Mouse (Mus musculus) left cerebral cortex, postnatal 25 days (tissue): ENCODE results near the gene AC140267.1. TPM values are rescaled to one million over a fixed set of nuclear protein-coding genes. Genes with fewer than 3 reads are reported as not detected.

Experiments
- DNase-seq, 2 experiments: peaks; one replicate each; pipeline ENCODE4 v3.0.0; 2022; ENCODE audit warnings: low spot score in 2 of 2, mixed read lengths in 1 of 2
- intact Hi-C: fragments of 180-260 bp; cut with DNase I; formaldehyde crosslinking; loops from one replicate; pipeline ENCODE4 v1.15.1; 2025
- total RNA-seq, 2 experiments: library from RNA; stranded (reverse); gene quantifications; 2 replicates each; pipeline ENCODE4 v1.2.3; 2021

The AC140267.1 gene
- total RNA-seq, 2 experiments from 2014 or later: 8.8 to 10.0 TPM

DNA sequence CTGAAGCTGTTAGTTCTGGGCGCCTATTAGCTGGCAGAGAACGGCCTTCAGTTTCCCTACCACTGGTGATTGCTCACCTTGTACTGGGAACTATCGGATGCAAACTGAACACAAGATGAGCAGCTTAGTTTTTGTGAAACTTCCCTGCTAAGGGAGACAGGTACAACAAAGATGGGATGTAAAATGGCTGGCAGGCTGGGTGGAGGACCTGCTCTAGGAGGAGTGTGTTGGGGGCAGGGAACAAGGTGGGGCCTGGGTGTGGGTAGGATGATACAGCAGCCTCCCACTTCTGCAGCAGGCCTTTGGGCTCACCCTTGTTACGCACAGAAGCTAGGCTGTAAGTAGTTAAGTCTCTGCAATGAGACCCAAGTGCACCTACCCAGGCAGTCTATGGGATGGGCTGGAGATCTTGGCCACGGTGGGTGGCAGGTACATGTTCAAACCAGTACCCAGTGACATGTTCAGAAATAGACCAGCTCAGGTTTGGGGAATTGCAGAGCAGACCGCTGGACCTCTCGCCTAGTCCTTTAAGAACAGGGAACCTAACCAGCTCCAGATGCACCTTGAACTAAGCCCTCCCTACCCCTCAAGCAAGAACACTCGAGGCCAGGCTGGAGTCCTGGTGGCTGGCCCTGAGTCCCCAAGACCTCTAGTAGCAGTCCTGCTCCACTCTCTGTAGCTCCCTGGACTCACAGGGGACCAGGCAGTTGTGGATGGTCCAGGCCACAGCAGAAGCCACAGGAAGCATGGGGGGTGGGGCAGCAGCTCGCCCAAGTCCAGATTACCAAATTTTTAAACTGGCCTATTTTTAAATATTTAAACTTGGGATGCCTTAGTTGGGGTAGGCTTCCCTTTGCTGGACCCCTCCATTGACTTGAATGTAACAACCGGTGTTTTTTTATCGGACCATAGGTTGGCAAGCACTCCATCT lies 22.9 kb downstream of the AC140267.1 start:
- intact Hi-C loops: no loop called here
- peak in 1 of 2 experiments; percentile 38 for DNase-seq

- intact Hi-C loops: loop anchor here (5.0 kb wide), 1 partner anchor 32 kb away; no protein-coding TSS in a partner anchor
- DNase-seq: no peak
Observed at GRCm38 (mm10) chr15:80259406-80260045, 23.9 kb downstream of the AC140267.1 start.

- intact Hi-C loops: loop anchor here (5.0 kb wide), 1 partner anchor 33 kb away; no protein-coding TSS in a partner anchor
- DNase-seq: peak; percentile 82 to 85
Observed at GRCm38 (mm10) chr15:80260677-80261076, 25.0 kb downstream of the AC140267.1 start.

DNA sequence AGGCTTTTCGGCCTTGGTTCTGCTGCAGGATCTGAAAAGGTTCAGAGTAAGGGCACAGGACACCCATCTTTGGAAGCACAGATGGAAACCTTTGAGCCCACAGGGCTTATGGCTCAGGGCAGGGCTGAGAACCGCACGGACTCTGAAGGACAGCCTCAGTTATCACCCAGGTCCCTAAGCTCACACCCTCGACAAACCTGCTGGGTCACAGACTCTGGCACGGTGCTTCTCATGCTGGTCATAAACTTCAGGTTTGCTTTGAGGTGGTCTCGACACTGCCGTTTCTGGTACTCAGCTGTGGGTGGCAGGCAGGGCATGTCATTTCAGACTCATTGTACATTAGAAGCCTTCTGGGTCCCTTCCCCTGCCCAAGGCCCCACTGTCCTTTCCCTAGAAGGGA lies 25.5 kb downstream of the AC140267.1 start:
- intact Hi-C loops: loop anchor here (5.0 kb wide), 1 partner anchor 34 kb away; no protein-coding TSS in a partner anchor
- no peak for DNase-seq

DNA sequence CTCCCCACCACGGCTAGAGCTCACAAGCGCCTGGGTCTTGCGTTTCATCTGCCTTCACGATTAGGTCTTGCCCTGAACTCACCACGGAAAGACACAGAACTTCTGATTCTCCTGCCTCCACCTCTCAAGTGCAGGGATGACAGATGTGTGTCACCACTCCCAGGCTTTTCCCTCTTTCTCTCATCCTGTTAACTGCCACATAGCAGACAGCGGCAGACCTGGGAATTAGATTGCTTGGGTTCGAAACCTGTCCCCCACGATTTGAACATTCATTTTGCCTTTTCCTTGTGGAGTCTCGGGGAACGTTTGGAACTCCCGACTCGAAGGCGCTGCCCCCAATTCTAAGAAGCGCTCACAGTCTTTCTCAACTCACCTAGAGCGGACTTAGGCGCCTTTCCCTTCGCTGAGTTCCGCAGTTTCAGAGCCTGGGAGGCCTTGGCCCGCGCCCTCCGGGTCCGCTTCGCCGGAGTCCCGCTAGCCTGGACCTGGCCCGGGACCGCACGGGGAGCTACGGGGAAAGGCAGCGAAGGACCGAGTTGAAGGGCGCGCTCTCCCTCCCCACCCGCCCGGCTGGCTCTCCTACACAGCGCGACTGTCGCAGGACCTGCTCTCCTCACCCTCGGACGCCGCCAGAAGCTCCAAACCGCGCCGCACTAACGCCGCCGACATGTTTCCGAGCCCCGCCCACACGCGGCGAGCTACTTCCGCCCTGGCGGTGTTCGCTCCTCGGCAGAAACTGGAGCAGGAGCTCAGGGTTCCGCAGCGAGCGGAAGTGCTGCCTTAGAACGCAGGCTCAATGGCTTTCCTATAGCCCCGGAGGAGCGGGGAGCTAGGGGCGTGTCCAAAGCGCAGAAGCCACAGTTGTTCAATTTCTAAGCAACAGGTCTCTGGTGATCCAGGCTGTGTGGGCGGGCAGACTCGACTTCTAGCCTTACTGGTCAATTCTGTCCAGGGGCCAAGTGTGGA lies 28.3 kb downstream of the AC140267.1 start, which contains the start of gene Rps19bp1:
TSS of gene Rps19bp1 (minus strand) at position 706 of the 966 bp plus-strand sequence.
- peak; percentile 86 to 92 for DNase-seq

GRCm38 (mm10) chr15:80266281-80266680 lies 30.6 kb downstream of the AC140267.1 start:
- peak; percentile 89 to 91 for DNase-seq
- intact Hi-C loops: loop anchor here (1.0 to 2.0 kb wide), 2 partner anchors 427 to 438 kb away; no protein-coding TSS in a partner anchor

More for the DNA sequence above, 28.3 kb downstream of the AC140267.1 start, which contains the start of gene Rps19bp1:
- intact Hi-C loops: loop anchor here (5.0 kb wide), 1 partner anchor 37 kb away; no protein-coding TSS in a partner anchor

GRCm38 (mm10) chr15:80271858-80272396 lies 36.3 kb downstream of the AC140267.1 start:
- no peak for DNase-seq
- intact Hi-C loops: loop anchor here (2.0 kb wide), 1 partner anchor 427 kb away; no protein-coding TSS in a partner anchor

DNA sequence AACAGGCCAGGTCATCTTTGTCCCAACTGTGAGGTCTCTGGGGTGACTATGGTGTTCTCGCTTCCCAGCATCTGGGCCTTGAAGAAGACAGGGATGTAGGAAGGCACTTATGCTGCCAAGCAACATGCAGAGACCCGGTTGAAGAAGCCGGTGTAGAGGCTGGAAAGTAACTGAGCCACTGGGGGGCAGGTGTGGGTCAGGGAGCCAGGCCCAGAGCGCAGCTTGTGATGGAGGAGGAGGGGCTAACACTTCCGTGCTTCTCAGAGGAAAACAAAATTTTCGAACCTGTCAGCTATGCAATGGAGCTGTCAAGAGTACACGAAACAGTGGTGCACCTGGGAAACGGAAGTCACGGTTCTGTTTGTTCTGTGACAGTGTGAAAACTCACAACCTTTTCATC lies 41.5 kb downstream of the AC140267.1 start:
- DNase-seq: no peak
- intact Hi-C loops: no loop called here

DNA sequence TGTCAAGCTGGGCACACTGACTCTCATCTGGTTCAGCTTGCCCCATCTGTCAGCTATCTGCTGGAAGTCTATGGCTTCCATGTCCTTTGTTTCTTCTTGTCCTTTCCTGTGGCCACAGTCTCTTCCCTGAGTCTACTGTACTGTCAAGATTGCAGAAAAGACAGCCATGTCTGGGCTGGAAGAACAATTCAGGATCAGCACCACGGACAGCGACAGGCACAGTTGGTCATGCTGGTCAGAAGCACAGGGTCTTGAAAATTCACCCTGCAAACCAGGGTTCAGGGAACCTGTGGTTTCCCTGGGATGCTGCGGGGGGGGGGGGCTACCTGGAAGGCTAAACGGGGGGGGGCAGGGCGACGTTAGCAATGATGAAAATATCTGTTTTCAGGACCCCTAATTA lies 42.0 kb downstream of the AC140267.1 start:
- intact Hi-C loops: loop anchor here (2.0 kb wide), 1 partner anchor 357 kb away; no protein-coding TSS in a partner anchor

GRCm38 (mm10) chr15:80278121-80278759 lies 42.6 kb downstream of the AC140267.1 start:
- intact Hi-C loops: loop anchor here (2.0 kb wide), 1 partner anchor 357 kb away; no protein-coding TSS in a partner anchor
- DNase-seq: peak in 1 of 2 experiments; percentile 95

More for the DNA sequence above, 42.0 kb downstream of the AC140267.1 start:
- DNase-seq: no peak

GRCm38 (mm10) chr15:80279053-80279452 lies 43.4 kb downstream of the AC140267.1 start:
- DNase-seq: peak in 1 of 2 experiments; percentile 23
- intact Hi-C loops: loop anchor here (2.0 kb wide), 1 partner anchor 356 kb away; no protein-coding TSS in a partner anchor

GRCm38 (mm10) chr15:80280646-80281045 lies 45.0 kb downstream of the AC140267.1 start:
- intact Hi-C loops: no loop called here
- peak in 1 of 2 experiments; percentile 47 for DNase-seq

Other genes starting within 250 kb of the AC140267.1 start
- 10 to 100 TPM; 34.0 to 36.7 TPM for gene Pdgfb, start 220.9 kb upstream of the AC140267.1 start, total RNA-seq
- gene Syngr1, start 144.5 kb upstream of the AC140267.1 start, total RNA-seq: 100 to 1,000 TPM; 463 to 509 TPM
- 100 to 1,000 TPM; 457 to 461 TPM for gene Rpl3, start 144.0 kb upstream of the AC140267.1 start, total RNA-seq
- gene Tab1, start 102.7 kb upstream of the AC140267.1 start, total RNA-seq: 10 to 100 TPM; 22.3 to 28.6 TPM
- gene Mgat3, start 62.1 kb upstream of the AC140267.1 start, total RNA-seq: 100 to 1,000 TPM; 119 to 121 TPM
- gene Mief1, start 1.8 kb upstream of the AC140267.1 start, total RNA-seq: 10 to 100 TPM; 32.4 to 35.5 TPM
- 100 to 1,000 TPM; 104 to 111 TPM for gene Atf4, start 19.3 kb downstream of the AC140267.1 start, total RNA-seq
- gene Rps19bp1, start 28.5 kb downstream of the AC140267.1 start, total RNA-seq: 10 to 100 TPM; 38.8 to 41.4 TPM
- 10 to 100 TPM; 77.1 to 79.3 TPM for gene Cacna1i, start 51.4 kb downstream of the AC140267.1 start, total RNA-seq